Mouse (Mus musculus) limb, embryonic 13.5 days (tissue): ENCODE measurements around the gene Scrn1. TPM values are rescaled to one million over a fixed set of nuclear protein-coding genes. Genes with fewer than 3 reads are reported as not detected.

ENCODE experiments used
- ATAC-seq: fragments of 200-750 bp; cut with Nextera tagmentation; 2 replicates; pipeline ENCODE4 v1.8.0; 2017; ENCODE audit warnings: low read depth, moderate number of reproducible peaks, moderate TSS enrichment; ENCODE audit not compliant: low FRiP score
- H3K27ac ChIP-seq: fragments of 300-500 bp; sonication (generic); 2 replicates; pipeline ENCODE4 v1.5.1; 2015; ENCODE audit warnings: inconsistent platforms, mild to moderate bottlenecking, moderate library complexity
- H3K27me3 ChIP-seq: fragments of 300-500 bp; sonication (generic); 2 replicates; pipeline ENCODE4 v1.6.1; 2015; ENCODE audit warnings: mild to moderate bottlenecking, inconsistent platforms
- H3K36me3 ChIP-seq: fragments of 300-500 bp; sonication (generic); 2 replicates; pipeline ENCODE4 v1.6.1; 2015; ENCODE audit warnings: inconsistent platforms, mild to moderate bottlenecking, moderate library complexity
- H3K4me1 ChIP-seq: fragments of 300-500 bp; sonication (generic); 2 replicates; pipeline ENCODE4 v1.6.1; 2015; ENCODE audit warnings: inconsistent platforms
- H3K4me2 ChIP-seq: fragments of 300-500 bp; sonication (generic); replicated peaks from 2 replicates; pipeline ENCODE4 v1.6.1; 2015; ENCODE audit warnings: inconsistent platforms, mild to moderate bottlenecking, moderate library complexity
- H3K4me3 ChIP-seq: fragments of 300-500 bp; sonication (generic); 2 replicates; pipeline ENCODE4 v1.5.1; 2015; ENCODE audit warnings: moderate library complexity, mild to moderate bottlenecking, inconsistent platforms
- H3K9ac ChIP-seq: fragments of 300-500 bp; sonication (generic); 2 replicates; pipeline ENCODE4 v1.6.1; 2015; ENCODE audit warnings: mild to moderate bottlenecking, inconsistent platforms
- H3K9me3 ChIP-seq: fragments of 300-500 bp; sonication (generic); 2 replicates; pipeline ENCODE4 v1.6.1; 2016; ENCODE audit warnings: inconsistent platforms
- WGBS: fragments of 180-500 bp; shearing (Covaris S2); methylation state at CpG from one replicate; pipeline ENCODE4 v1.1.7; 2015; 5-methylcytosine and 5-hydroxymethylcytosine counted together
- polyA plus RNA-seq: library from polyadenylated mRNA; unstranded; fragments of >200 nt; fragmentation: Nextera tagmentation; extraction: Ambion mirVana; gene quantifications from 2 replicates; pipeline ENCODE4 v1.2.1, GENCODE M21; 2015

Scrn1 gene
- polyA plus RNA-seq, 1 experiment from 2014 or later: 13.0 TPM

GRCm38 (mm10) chr6:54462766-54463165 is 103.5 kb downstream of the Scrn1 start:
- Histone ChIP-seq H3K4me3 (no peak overlapping the region), H3K27ac (no peak overlapping the region), H3K36me3 (no peaks in the 10 kb centered on the region), H3K4me2 (no peak overlapping the region), H3K27me3 (0 out of 2 replicates have a peak, but pooled peaks cover 7% of the 10 kb centered on the region), H3K9me3 (no peaks in the 10 kb centered on the region), H3K4me1 (peaks cover 12% of the 10 kb centered on the region; the same call in 1 of the 2 replicates), H3K9ac (no peak overlapping the region)
- WGBS: 87% methylated on average over 6 of the region's 6 CpGs
- no peak for ATAC-seq

- Histone ChIP-seq H3K4me1 (peaks cover 12% of the 10 kb centered on the region; the same call in 1 of the 2 replicates), H3K9ac (no peak overlapping the region), H3K4me2 (no peak overlapping the region), H3K4me3 (no peak overlapping the region), H3K9me3 (no peaks in the 10 kb centered on the region), H3K27ac (no peak overlapping the region), H3K36me3 (no peaks in the 10 kb centered on the region), H3K27me3 (0 out of 2 replicates have a peak, but pooled peaks cover 7% of the 10 kb centered on the region)
- ATAC-seq: no peak
- 67% methylated on average over 13 of the region's 13 CpGs for WGBS
Observed at GRCm38 (mm10) chr6:54460915-54461671, 105.2 kb downstream of the Scrn1 start.

GRCm38 (mm10) chr6:54460172-54460914 is 105.9 kb downstream of the Scrn1 start:
- Histone ChIP-seq H3K4me3 (no peak overlapping the region), H3K36me3 (no peaks in the 10 kb centered on the region), H3K4me1 (peaks cover 12% of the 10 kb centered on the region; the same call in 1 of the 2 replicates), H3K9ac (no peak overlapping the region), H3K27me3 (0 out of 2 replicates have a peak, but pooled peaks cover 7% of the 10 kb centered on the region), H3K27ac (no peak overlapping the region), H3K4me2 (no peak overlapping the region), H3K9me3 (no peaks in the 10 kb centered on the region)
- WGBS: 84% methylated on average over 6 of the region's 6 CpGs
- no peak for ATAC-seq

- H3K27ac ChIP-seq: no peak overlapping the region
- H3K9me3 ChIP-seq: no peaks in the 10 kb centered on the region
- WGBS: 67% methylated on average over 7 of the region's 7 CpGs
- no peak overlapping the region for H3K4me2 ChIP-seq
- H3K27me3 ChIP-seq: 0 out of 2 replicates have a peak, but pooled peaks cover 7% of the 10 kb centered on the region
- no peak overlapping the region for H3K9ac ChIP-seq
- peaks cover 12% of the 10 kb centered on the region; the same call in 1 of the 2 replicates for H3K4me1 ChIP-seq
- H3K4me3 ChIP-seq: no peak overlapping the region
- no peak for ATAC-seq
- H3K36me3 ChIP-seq: no peaks in the 10 kb centered on the region
Observed at GRCm38 (mm10) chr6:54459661-54460060, 106.6 kb downstream of the Scrn1 start.

Other genes starting within 250 kb of the Scrn1 start
- gene Prr15, start 240.7 kb downstream of the Scrn1 start, polyA plus RNA-seq: 0.57 and 0.86 TPM in 2 replicates
- 1.6 and 2.1 TPM in 2 replicates for gene Wipf3, start 136.9 kb downstream of the Scrn1 start, polyA plus RNA-seq
- gene Plekha8, start 28.6 kb upstream of the Scrn1 start, polyA plus RNA-seq: 14.6 and 16.7 TPM in 2 replicates
- gene Fkbp14, start 30.8 kb upstream of the Scrn1 start, polyA plus RNA-seq: 44.1 and 51.3 TPM in 2 replicates
- 12.0 and 12.2 TPM in 2 replicates for gene Mturn, start 115.1 kb upstream of the Scrn1 start, polyA plus RNA-seq